Mouse (Mus musculus): ENCODE measurements around the gene March11. TPM values are rescaled to one million over a fixed set of nuclear protein-coding genes. Genes with fewer than 3 reads are reported as not detected.

March11 gene
- polyA plus RNA-seq, 1 experiment from 2014 or later, result 0.34 TPM

DNA sequence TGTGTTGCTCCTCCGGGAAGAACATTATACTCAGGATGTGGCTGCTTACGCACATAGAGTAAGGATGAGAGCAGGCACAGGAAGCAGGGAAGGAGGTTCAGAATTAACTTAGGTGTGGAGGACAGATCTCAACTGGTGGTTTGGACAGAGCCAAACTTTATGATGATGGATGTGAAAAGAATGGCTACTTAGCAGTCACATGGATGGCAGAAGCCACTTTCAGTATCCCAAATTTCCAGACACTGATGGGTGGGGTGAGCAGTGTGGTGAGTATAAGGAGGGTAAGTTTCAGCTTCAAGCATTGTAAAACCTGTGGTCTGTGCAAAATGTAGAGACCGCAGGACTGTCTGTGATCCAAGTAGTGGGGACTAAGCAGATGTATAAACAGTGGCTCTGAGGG is 71.0 kb downstream of the March11 start:
- H3K4me3 ChIP-seq (ENCODE audit: low read length), result no peak overlapping the region
- no peaks in the 10 kb centered on the region for H3K36me3 ChIP-seq (ENCODE audit: control insufficient read depth, insufficient read depth)
- H3K4me1 ChIP-seq (ENCODE audit: control insufficient read depth, insufficient read depth, low read length), result no peaks in the 10 kb centered on the region
- H3K27ac ChIP-seq (ENCODE audit: low read length), result no peak overlapping the region
- no peaks in the 10 kb centered on the region for H3K9me3 ChIP-seq (replicated peaks; ENCODE audit: control insufficient read depth, low read length)
- no peak overlapping the region for H3K4me2 ChIP-seq (ENCODE audit: low read depth, low read length)
- H3K27me3 ChIP-seq (ENCODE audit: control insufficient read depth, insufficient read depth, low read length), result no peaks in the 10 kb centered on the region
- ATAC-seq (replicated peaks; ENCODE audit: extremely low read depth, insufficient read depth, low FRiP score), result no peak
- WGBS, result 75% methylated on average over 3 of the region's 3 CpGs
- no peak overlapping the region for H3K9ac ChIP-seq (ENCODE audit: low read length)

DNA sequence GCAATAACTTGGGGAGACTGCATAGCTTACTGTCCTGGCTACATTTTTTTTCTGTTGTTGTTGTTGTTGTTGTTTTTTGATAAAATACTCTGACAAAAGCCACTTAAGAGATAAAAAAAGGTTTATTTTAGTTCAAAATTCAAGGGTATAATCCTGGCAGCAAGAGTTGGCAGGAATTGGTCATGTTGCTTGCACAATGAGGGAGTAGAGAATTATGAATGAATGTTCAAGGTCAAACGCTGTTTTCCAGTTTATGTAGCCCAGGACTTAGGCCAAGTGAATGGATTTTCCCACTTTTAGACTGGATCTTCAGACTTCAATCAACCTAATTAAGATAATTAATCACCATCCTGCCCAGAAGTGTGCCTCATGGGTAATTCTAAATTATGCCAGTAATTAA is 72.0 kb downstream of the March11 start:
- 80% methylated on average over 1 of the region's 1 CpGs for WGBS
- H3K27ac ChIP-seq (ENCODE audit: low read length), result no peak overlapping the region
- no peak overlapping the region for H3K9ac ChIP-seq (ENCODE audit: low read length)
- no peak overlapping the region for H3K4me2 ChIP-seq (ENCODE audit: low read depth, low read length)
- no peaks in the 10 kb centered on the region for H3K36me3 ChIP-seq (ENCODE audit: control insufficient read depth, insufficient read depth)
- ATAC-seq (replicated peaks; ENCODE audit: extremely low read depth, insufficient read depth, low FRiP score), result no peak
- no peaks in the 10 kb centered on the region for H3K4me1 ChIP-seq (ENCODE audit: control insufficient read depth, insufficient read depth, low read length)
- H3K4me3 ChIP-seq (ENCODE audit: low read length), result no peak overlapping the region
- H3K27me3 ChIP-seq (ENCODE audit: control insufficient read depth, insufficient read depth, low read length), result no peaks in the 10 kb centered on the region
- no peaks in the 10 kb centered on the region for H3K9me3 ChIP-seq (replicated peaks; ENCODE audit: control insufficient read depth, low read length)

DNA sequence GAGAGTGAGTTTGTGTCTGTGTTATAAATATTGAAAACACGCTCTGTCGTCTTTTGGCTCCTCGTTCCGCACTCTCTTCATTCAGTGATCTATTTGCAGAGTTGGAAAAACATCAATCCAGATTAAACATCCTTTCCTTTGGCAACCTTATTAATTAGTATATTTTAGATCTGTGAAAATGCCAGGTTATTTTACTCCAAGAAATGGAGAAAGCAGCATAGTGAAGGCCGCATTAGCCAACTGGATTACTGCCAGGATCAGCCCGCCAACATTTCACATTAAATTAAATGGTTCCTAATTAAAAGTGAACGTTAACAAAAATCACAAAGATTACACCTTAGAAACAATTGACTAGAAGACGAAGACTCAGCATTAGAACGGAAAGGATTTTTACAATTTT is 81.2 kb downstream of the March11 start:
- Histone ChIP-seq H3K9me3 (replicated peaks; ENCODE audit: control insufficient read depth, low read length) (no peaks in the 10 kb centered on the region), H3K4me1 (ENCODE audit: control insufficient read depth, insufficient read depth, low read length) (no peaks in the 10 kb centered on the region), H3K4me3 (ENCODE audit: low read length) (no peak overlapping the region), H3K4me2 (ENCODE audit: low read depth, low read length) (no peak overlapping the region), H3K27ac (ENCODE audit: low read length) (no peak overlapping the region), H3K9ac (ENCODE audit: low read length) (no peak overlapping the region), H3K27me3 (ENCODE audit: control insufficient read depth, insufficient read depth, low read length) (no peaks in the 10 kb centered on the region), H3K36me3 (ENCODE audit: control insufficient read depth, insufficient read depth) (no peaks in the 10 kb centered on the region)
- WGBS, result 84% methylated on average over 9 of the region's 9 CpGs
- no peak for ATAC-seq (replicated peaks; ENCODE audit: extremely low read depth, insufficient read depth, low FRiP score)

DNA sequence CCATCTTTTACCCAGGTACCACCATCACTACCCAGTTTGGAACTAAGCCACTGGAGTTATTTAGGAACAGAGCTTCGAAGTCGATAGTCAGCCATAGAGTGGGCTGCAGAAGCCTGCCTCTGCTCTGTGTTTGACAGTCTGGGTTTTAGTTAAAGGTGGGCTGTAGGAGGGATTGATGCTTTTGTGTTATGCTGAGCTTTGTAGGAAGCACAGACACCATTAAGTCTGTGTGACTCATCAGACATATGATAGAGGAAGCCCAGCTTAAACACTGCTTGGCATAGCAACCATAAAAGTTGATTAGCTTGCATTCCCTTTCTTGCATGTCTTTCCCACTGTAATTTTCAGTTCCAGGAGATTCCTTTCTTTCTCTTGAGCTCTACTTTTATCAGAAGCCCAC is 87.7 kb downstream of the March11 start:
- H3K9me3 ChIP-seq (replicated peaks; ENCODE audit: control insufficient read depth, low read length), result no peaks in the 10 kb centered on the region
- H3K36me3 ChIP-seq (ENCODE audit: control insufficient read depth, insufficient read depth), result no peaks in the 10 kb centered on the region
- no peak for ATAC-seq (replicated peaks; ENCODE audit: extremely low read depth, insufficient read depth, low FRiP score)
- no peak overlapping the region for H3K4me3 ChIP-seq (ENCODE audit: low read length)
- WGBS, result 80% methylated on average over 2 of the region's 2 CpGs
- H3K27me3 ChIP-seq (ENCODE audit: control insufficient read depth, insufficient read depth, low read length), result no peaks in the 10 kb centered on the region
- no peak overlapping the region for H3K9ac ChIP-seq (ENCODE audit: low read length)
- no peaks in the 10 kb centered on the region for H3K4me1 ChIP-seq (ENCODE audit: control insufficient read depth, insufficient read depth, low read length)
- H3K4me2 ChIP-seq (ENCODE audit: low read depth, low read length), result no peak overlapping the region
- H3K27ac ChIP-seq (ENCODE audit: low read length), result no peak overlapping the region

DNA sequence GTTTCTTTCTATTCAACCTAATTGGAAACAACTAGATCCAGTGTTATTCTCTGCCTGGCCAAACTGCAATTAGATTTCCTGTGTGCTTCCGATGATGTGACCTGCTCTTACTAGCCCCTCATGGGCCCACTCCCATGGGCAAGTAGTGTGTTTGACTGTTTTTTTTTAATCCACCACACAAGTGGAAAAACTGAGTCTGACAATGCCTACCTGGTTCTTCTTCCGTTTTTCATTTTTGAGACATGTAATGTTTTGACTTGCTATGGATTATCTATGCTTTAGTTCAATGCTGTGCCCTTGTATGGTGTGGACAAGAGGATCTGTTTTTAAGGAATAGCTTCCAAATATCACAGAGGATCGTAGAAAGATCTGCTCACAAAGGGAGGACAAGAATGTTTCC is 116.4 kb downstream of the March11 start:
- H3K27me3 ChIP-seq (ENCODE audit: control insufficient read depth, insufficient read depth, low read length), result no peaks in the 10 kb centered on the region
- ATAC-seq (replicated peaks; ENCODE audit: extremely low read depth, insufficient read depth, low FRiP score), result no peak
- no peak overlapping the region for H3K9ac ChIP-seq (ENCODE audit: low read length)
- H3K9me3 ChIP-seq (replicated peaks; ENCODE audit: control insufficient read depth, low read length), result no peaks in the 10 kb centered on the region
- no peak overlapping the region for H3K4me3 ChIP-seq (ENCODE audit: low read length)
- no peaks in the 10 kb centered on the region for H3K36me3 ChIP-seq (ENCODE audit: control insufficient read depth, insufficient read depth)
- 71% methylated on average over 3 of the region's 3 CpGs for WGBS
- no peak overlapping the region for H3K4me2 ChIP-seq (ENCODE audit: low read depth, low read length)
- no peak overlapping the region for H3K27ac ChIP-seq (ENCODE audit: low read length)
- H3K4me1 ChIP-seq (ENCODE audit: control insufficient read depth, insufficient read depth, low read length), result no peaks in the 10 kb centered on the region

DNA sequence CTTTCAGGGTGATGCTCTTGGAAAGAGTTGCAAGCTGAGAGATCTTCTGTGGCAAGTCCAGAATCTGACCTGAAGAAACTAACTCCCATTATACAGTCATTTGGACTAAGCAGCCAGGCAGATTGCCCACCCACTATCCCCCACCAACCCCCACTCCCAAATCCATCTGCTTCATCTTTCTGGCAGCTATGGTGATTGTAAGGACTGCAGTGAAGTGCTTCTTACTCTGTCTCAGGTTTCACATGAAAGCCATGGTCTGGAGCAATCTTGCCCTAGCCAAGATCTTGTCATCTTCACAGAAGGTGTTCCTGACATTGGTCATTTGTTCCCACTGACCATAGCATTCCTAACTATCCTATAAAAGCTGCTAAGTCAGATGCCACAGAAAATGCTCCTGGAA is 117.4 kb downstream of the March11 start:
- Histone ChIP-seq H3K36me3 (ENCODE audit: control insufficient read depth, insufficient read depth) (no peaks in the 10 kb centered on the region), H3K27ac (ENCODE audit: low read length) (no peak overlapping the region), H3K9ac (ENCODE audit: low read length) (no peak overlapping the region), H3K4me3 (ENCODE audit: low read length) (no peak overlapping the region), H3K4me1 (ENCODE audit: control insufficient read depth, insufficient read depth, low read length) (no peaks in the 10 kb centered on the region), H3K27me3 (ENCODE audit: control insufficient read depth, insufficient read depth, low read length) (no peaks in the 10 kb centered on the region), H3K4me2 (ENCODE audit: low read depth, low read length) (no peak overlapping the region), H3K9me3 (replicated peaks; ENCODE audit: control insufficient read depth, low read length) (no peaks in the 10 kb centered on the region)
- no peak for ATAC-seq (replicated peaks; ENCODE audit: extremely low read depth, insufficient read depth, low FRiP score)

DNA sequence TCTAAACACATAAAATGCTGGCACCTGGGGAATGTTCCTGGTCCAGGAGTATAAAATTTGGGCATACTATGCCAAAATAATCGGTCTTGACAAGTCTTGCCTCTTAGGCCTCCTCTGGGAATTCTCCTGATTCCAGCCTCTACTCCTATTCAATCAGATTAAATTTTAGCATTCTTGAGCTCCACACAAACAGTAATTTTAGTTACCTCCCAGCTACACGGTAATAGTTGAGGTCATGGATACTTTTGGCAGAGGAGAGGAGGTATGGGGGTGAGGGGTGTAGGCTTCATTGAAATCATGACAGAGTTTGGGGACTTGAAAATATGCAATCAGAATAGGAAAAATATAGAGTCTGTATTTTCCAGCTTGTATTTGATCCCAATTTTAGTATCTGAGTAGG is 121.7 kb downstream of the March11 start:
- Histone ChIP-seq H3K9ac (ENCODE audit: low read length) (no peak overlapping the region), H3K36me3 (ENCODE audit: control insufficient read depth, insufficient read depth) (no peaks in the 10 kb centered on the region), H3K4me3 (ENCODE audit: low read length) (no peak overlapping the region), H3K27ac (ENCODE audit: low read length) (no peak overlapping the region), H3K27me3 (ENCODE audit: control insufficient read depth, insufficient read depth, low read length) (no peaks in the 10 kb centered on the region), H3K4me2 (ENCODE audit: low read depth, low read length) (no peak overlapping the region), H3K9me3 (replicated peaks; ENCODE audit: control insufficient read depth, low read length) (no peaks in the 10 kb centered on the region), H3K4me1 (ENCODE audit: control insufficient read depth, insufficient read depth, low read length) (no peaks in the 10 kb centered on the region)
- no peak for ATAC-seq (replicated peaks; ENCODE audit: extremely low read depth, insufficient read depth, low FRiP score)
- 65% methylated on average over 2 of the region's 2 CpGs for WGBS

DNA sequence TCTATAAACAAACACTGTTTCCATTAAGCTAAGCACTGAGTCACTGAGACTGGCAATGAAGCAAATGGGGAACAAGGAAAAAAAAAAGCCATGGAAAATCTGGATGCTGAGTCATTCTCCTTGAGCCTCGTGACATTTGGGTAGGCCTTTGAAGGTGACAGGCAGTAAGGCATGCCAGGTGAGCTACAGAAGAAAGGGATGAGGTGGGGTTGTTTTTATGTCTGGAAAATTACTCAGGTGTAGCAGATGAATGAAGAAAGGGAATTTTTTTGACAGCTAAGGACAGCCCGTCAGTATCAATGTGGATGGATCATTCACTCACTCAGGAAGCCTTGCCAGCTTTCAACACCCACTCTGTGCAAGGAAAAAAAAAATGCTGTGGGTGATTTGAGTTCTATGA is 123.8 kb downstream of the March11 start:
- H3K9me3 ChIP-seq (replicated peaks; ENCODE audit: control insufficient read depth, low read length), result no peaks in the 10 kb centered on the region
- no peak overlapping the region for H3K4me2 ChIP-seq (ENCODE audit: low read depth, low read length)
- no peaks in the 10 kb centered on the region for H3K27me3 ChIP-seq (ENCODE audit: control insufficient read depth, insufficient read depth, low read length)
- no peak overlapping the region for H3K27ac ChIP-seq (ENCODE audit: low read length)
- no peak overlapping the region for H3K4me3 ChIP-seq (ENCODE audit: low read length)
- H3K9ac ChIP-seq (ENCODE audit: low read length), result no peak overlapping the region
- no peaks in the 10 kb centered on the region for H3K36me3 ChIP-seq (ENCODE audit: control insufficient read depth, insufficient read depth)
- no peak for ATAC-seq (replicated peaks; ENCODE audit: extremely low read depth, insufficient read depth, low FRiP score)
- no peaks in the 10 kb centered on the region for H3K4me1 ChIP-seq (ENCODE audit: control insufficient read depth, insufficient read depth, low read length)
- 50% methylated on average over 2 of the region's 2 CpGs for WGBS

DNA sequence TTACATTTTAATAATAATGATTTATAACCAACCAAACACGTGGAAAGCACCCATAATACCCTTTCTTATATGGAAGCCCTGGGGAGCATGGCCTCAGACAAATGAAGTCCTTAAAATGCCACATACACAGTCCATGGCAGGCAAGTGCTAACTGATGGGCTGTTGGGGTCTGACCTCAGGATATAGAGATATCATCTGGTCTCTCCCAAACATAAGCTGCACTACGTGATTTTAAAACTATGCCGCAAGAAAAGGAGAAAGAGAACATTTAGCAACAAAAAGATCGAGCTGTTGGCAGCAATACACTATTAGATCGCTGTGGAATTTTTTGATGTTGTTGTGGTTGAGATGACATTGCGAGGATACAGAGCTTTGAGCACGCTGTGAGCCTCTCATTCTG is 126.9 kb downstream of the March11 start:
- ATAC-seq (replicated peaks; ENCODE audit: extremely low read depth, insufficient read depth, low FRiP score), result no peak
- Histone ChIP-seq H3K4me1 (ENCODE audit: control insufficient read depth, insufficient read depth, low read length) (no peaks in the 10 kb centered on the region), H3K9ac (ENCODE audit: low read length) (no peak overlapping the region), H3K4me2 (ENCODE audit: low read depth, low read length) (no peak overlapping the region), H3K27me3 (ENCODE audit: control insufficient read depth, insufficient read depth, low read length) (no peaks in the 10 kb centered on the region), H3K27ac (ENCODE audit: low read length) (no peak overlapping the region), H3K9me3 (replicated peaks; ENCODE audit: control insufficient read depth, low read length) (no peaks in the 10 kb centered on the region), H3K4me3 (ENCODE audit: low read length) (no peak overlapping the region), H3K36me3 (ENCODE audit: control insufficient read depth, insufficient read depth) (no peaks in the 10 kb centered on the region)
- 79% methylated on average over 7 of the region's 7 CpGs for WGBS

DNA sequence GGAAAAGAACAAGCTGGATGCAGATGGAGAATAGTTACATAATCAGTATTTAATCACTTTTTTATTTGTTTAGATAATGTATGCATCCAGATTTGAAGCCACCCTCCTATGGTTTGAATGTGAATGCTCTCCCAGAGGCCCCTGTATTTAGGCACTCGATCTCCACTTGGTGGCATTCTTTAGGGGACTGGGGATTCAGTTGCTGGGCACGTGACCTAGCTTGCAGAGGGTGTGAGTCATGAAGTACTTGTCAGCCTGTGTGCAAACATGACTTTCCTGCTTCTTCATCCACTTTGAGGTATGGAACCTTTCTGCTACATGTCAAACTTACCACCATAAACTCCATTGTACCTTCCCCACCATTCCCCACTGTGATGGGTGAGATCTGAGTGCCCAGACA is 128.3 kb downstream of the March11 start:
- Histone ChIP-seq H3K4me2 (ENCODE audit: low read depth, low read length) (no peak overlapping the region), H3K36me3 (ENCODE audit: control insufficient read depth, insufficient read depth) (no peaks in the 10 kb centered on the region), H3K4me1 (ENCODE audit: control insufficient read depth, insufficient read depth, low read length) (no peaks in the 10 kb centered on the region), H3K27me3 (ENCODE audit: control insufficient read depth, insufficient read depth, low read length) (no peaks in the 10 kb centered on the region), H3K4me3 (ENCODE audit: low read length) (no peak overlapping the region), H3K27ac (ENCODE audit: low read length) (no peak overlapping the region), H3K9me3 (replicated peaks; ENCODE audit: control insufficient read depth, low read length) (no peaks in the 10 kb centered on the region), H3K9ac (ENCODE audit: low read length) (no peak overlapping the region)
- 52% methylated on average over 2 of the region's 2 CpGs for WGBS
- no peak for ATAC-seq (replicated peaks; ENCODE audit: extremely low read depth, insufficient read depth, low FRiP score)
